Mouse (Mus musculus) liver, adult 2 months (tissue): Measurements from ENCODE around the gene Nnmt. TPM values are rescaled to one million over a fixed set of nuclear protein-coding genes. Genes with fewer than 3 reads are reported as not detected.

ENCODE experiments used
- DNase-seq: peaks from one replicate; pipeline ENCODE4 v3.0.0-alpha.2; 2011; ENCODE audit warnings: low read depth, low spot score; ENCODE audit errors: extremely low read depth
- H3K27ac ChIP-seq: fragments of 200-500 bp; replicated peaks from 2 replicates; pipeline ENCODE4 v1.5.1; 2012; ENCODE audit warnings: low read depth, mild to moderate bottlenecking, control low read depth, inconsistent platforms, low read length; ENCODE audit not compliant: insufficient read depth
- H3K27me3 ChIP-seq: fragments of 200-500 bp; 2 replicates; pipeline ENCODE4 v1.6.1; 2012; ENCODE audit warnings: mild to moderate bottlenecking, moderate library complexity, low read length, inconsistent platforms; ENCODE audit not compliant: control insufficient read depth, insufficient read depth
- H3K36me3 ChIP-seq: fragments of 200-500 bp; 2 replicates; pipeline ENCODE4 v1.6.1; 2012; ENCODE audit warnings: low read length, inconsistent platforms; ENCODE audit not compliant: control insufficient read depth, insufficient read depth
- H3K4me1 ChIP-seq: fragments of 200-500 bp; 2 replicates; pipeline ENCODE4 v1.6.1; 2011; ENCODE audit warnings: low read length; ENCODE audit not compliant: control insufficient read depth, insufficient read depth
- H3K4me3 ChIP-seq: fragments of 200-500 bp; 2 replicates; pipeline ENCODE4 v1.5.1; 2011; ENCODE audit warnings: low read depth, mild to moderate bottlenecking, control low read depth, low read length, moderate library complexity; ENCODE audit not compliant: insufficient read depth
- H3K79me2 ChIP-seq: fragments of 200-500 bp; 2 replicates; pipeline ENCODE4 v1.6.1; 2012; ENCODE audit warnings: inconsistent platforms, mild to moderate bottlenecking, low read length, moderate library complexity; ENCODE audit not compliant: control insufficient read depth, insufficient read depth
- H3K9ac ChIP-seq: fragments of 200-500 bp; 2 replicates; pipeline ENCODE4 v1.6.1; 2012; ENCODE audit warnings: low read depth, mild to moderate bottlenecking, control low read depth, inconsistent platforms, low read length
- CTCF ChIP-seq: fragments of 200-500 bp; IDR thresholded peaks from 2 replicates; pipeline ENCODE4 v1.5.1; 2011; ENCODE audit warnings: low read depth, low read length, control low read depth
- POLR2A ChIP-seq: fragments of 200-500 bp; IDR thresholded peaks from 2 replicates; pipeline ENCODE4 v1.6.1; 2011; ENCODE audit warnings: low read length, control low read depth; ENCODE audit not compliant: insufficient read depth; ENCODE audit errors: extremely low read depth
- WGBS: fragments of 180-500 bp; shearing (Covaris S2); methylation state at CpG from one replicate; pipeline ENCODE4 v1.1.7; 2018; 5-methylcytosine and 5-hydroxymethylcytosine counted together
- polyA plus RNA-seq: library from polyadenylated mRNA; depleted of rRNA; stranded (reverse); fragments of >200 nt; gene quantifications from 2 replicates; pipeline ENCODE4 v1.2.3, GENCODE M21; 2012
- total RNA-seq: library from RNA; depleted of rRNA; stranded (reverse); fragments of >200 nt; gene quantifications from 2 replicates; pipeline ENCODE4 v1.2.3, GENCODE M21; 2014

Gene Nnmt
- total and polyA plus RNA-seq, 2 experiments, result 45.7 to 306 TPM

GRCm38 (mm10) chr9:48586332-48586731 lies 18.6 kb downstream of the Nnmt start:
- peak; percentile 78 for DNase-seq
- H3K27ac ChIP-seq, result no peak overlapping the region
- no peak for TF ChIP-seq POLR2A
- TF ChIP-seq CTCF, result peak; percentile 66; the same call in 1 of the 2 replicates
- peaks cover 13% of the 10 kb centered on the region for H3K36me3 ChIP-seq
- peaks cover 10% of the 10 kb centered on the region; the same call in 1 of the 2 replicates for H3K4me1 ChIP-seq
- no peak overlapping the region for H3K9ac ChIP-seq
- no peaks in the 10 kb centered on the region for H3K79me2 ChIP-seq
- 5% methylated on average over 4 of the region's 4 CpGs for WGBS
- H3K27me3 ChIP-seq, result no peaks in the 10 kb centered on the region
- no peak overlapping the region for H3K4me3 ChIP-seq

- no peak for TF ChIP-seq POLR2A
- no peak for TF ChIP-seq CTCF
- H3K79me2 ChIP-seq, result no peaks in the 10 kb centered on the region
- peaks cover 6% of the 10 kb centered on the region; the same call in 1 of the 2 replicates for H3K4me1 ChIP-seq
- H3K27ac ChIP-seq, result no peak overlapping the region
- H3K27me3 ChIP-seq, result no peaks in the 10 kb centered on the region
- no peak overlapping the region for H3K4me3 ChIP-seq
- no peak for DNase-seq
- no peaks in the 10 kb centered on the region for H3K36me3 ChIP-seq
- WGBS, result 85% methylated on average over 1 of the region's 1 CpGs
- H3K9ac ChIP-seq, result no peak overlapping the region
These were observed 24.1 kb downstream of the Nnmt start for GRCm38 (mm10) chr9:48580808-48581207.

GRCm38 (mm10) chr9:48562388-48562787 lies 42.6 kb downstream of the Nnmt start:
- WGBS, result 93% methylated on average over 5 of the region's 5 CpGs

GRCm38 (mm10) chr9:48559482-48560139 lies 45.3 kb downstream of the Nnmt start:
- no peak overlapping the region for H3K9ac ChIP-seq
- peak; percentile 68 for TF ChIP-seq CTCF
- no peak for TF ChIP-seq POLR2A
- no peaks in the 10 kb centered on the region for H3K36me3 ChIP-seq
- 21% methylated on average over 4 of the region's 4 CpGs for WGBS
- no peaks in the 10 kb centered on the region for H3K79me2 ChIP-seq
- no peaks in the 10 kb centered on the region for H3K4me1 ChIP-seq
- peak; percentile 53 for DNase-seq
- no peaks in the 10 kb centered on the region for H3K27me3 ChIP-seq
- H3K4me3 ChIP-seq, result no peak overlapping the region
- H3K27ac ChIP-seq, result no peak overlapping the region

More at GRCm38 (mm10) chr9:48562388-48562787, 42.6 kb downstream of the Nnmt start:
- Histone ChIP-seq H3K4me1 (no peaks in the 10 kb centered on the region), H3K4me3 (no peak overlapping the region), H3K79me2 (no peaks in the 10 kb centered on the region), H3K27me3 (no peaks in the 10 kb centered on the region), H3K36me3 (no peaks in the 10 kb centered on the region), H3K9ac (no peak overlapping the region), H3K27ac (no peak overlapping the region)
- TF ChIP-seq CTCF (no peak), POLR2A (no peak)
- DNase-seq, result no peak

GRCm38 (mm10) chr9:48558637-48559036 lies 46.3 kb downstream of the Nnmt start:
- Histone ChIP-seq H3K79me2 (no peaks in the 10 kb centered on the region), H3K4me1 (no peaks in the 10 kb centered on the region), H3K4me3 (no peak overlapping the region), H3K27me3 (no peaks in the 10 kb centered on the region), H3K27ac (no peak overlapping the region), H3K36me3 (no peaks in the 10 kb centered on the region), H3K9ac (no peak overlapping the region)
- WGBS, result 68% methylated on average over 4 of the region's 4 CpGs
- DNase-seq, result peak; percentile 47
- no peak for TF ChIP-seq POLR2A
- TF ChIP-seq CTCF, result no peak

GRCm38 (mm10) chr9:48549056-48549455 lies 55.9 kb downstream of the Nnmt start:
- DNase-seq, result no peak
- H3K4me3 ChIP-seq, result no peak overlapping the region
- 71% methylated on average over 2 of the region's 2 CpGs for WGBS
- no peaks in the 10 kb centered on the region for H3K79me2 ChIP-seq
- no peak for TF ChIP-seq POLR2A
- TF ChIP-seq CTCF, result no peak
- no peaks in the 10 kb centered on the region for H3K27me3 ChIP-seq
- H3K9ac ChIP-seq, result no peak overlapping the region
- no peaks in the 10 kb centered on the region for H3K36me3 ChIP-seq
- H3K27ac ChIP-seq, result no peak overlapping the region
- no peaks in the 10 kb centered on the region for H3K4me1 ChIP-seq
